Mouse (Mus musculus): Measurements from ENCODE around the gene Slc9a9.

DNA sequence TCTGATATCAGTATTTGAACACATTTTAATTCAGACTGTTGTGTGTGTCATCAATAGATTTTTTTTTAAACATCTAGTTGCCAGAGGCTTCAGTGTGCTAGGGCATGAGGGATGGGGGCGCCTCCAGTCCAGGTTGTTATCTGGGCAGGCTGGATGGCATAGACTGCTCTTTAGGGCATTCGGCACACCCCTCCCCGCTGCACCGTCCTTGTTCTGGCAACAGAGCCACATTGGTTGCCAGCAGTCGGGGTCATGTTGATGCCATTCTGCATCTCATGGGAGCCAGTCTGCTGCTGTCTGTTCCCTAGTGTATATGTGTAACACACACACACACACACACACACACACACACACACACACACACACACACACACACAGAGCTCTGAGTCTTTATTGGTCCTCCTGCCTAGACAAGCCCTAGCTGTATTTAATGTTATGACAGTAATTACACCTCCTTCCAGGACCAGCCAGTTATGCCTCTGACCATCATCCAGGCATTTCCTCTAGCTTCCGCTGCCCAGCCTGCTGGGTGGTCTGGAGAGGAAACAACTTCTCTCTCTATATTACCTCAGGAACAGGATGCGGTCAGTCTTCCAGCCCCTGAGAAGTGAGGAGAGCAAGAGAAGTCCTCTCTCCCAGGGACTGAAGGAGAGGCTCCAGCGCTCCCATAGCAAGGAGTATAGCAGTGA, 63.0 kb downstream of the Slc9a9 start:
- TF ChIP-seq CTCF (IDR thresholded peaks at IDR 0.05; ENCODE audit: borderline replicate concordance, extremely low read depth, insufficient read depth, insufficient read length) (no peak), POLR2A (IDR thresholded peaks at IDR 0.05; ENCODE audit: borderline replicate concordance, extremely low read depth, insufficient read depth, insufficient read length, poor library complexity, severe bottlenecking) (no peak)
